Mouse (Mus musculus) bone marrow, adult 2 months (tissue): ENCODE measurements around the gene Amotl1.

ENCODE experiments used
- CTCF ChIP-seq: fragments of 200-500 bp; IDR thresholded peaks from 2 replicates; pipeline ENCODE4 v1.5.1; 2011; ENCODE audit warnings: low read length, control low read depth; ENCODE audit not compliant: control insufficient read depth, insufficient read depth
- POLR2A ChIP-seq: fragments of 200-500 bp; IDR thresholded peaks from 2 replicates; pipeline ENCODE4 v1.6.1; 2011; ENCODE audit warnings: low read depth, mild to moderate bottlenecking, control low read depth, low read length, borderline replicate concordance; ENCODE audit not compliant: control insufficient read depth

DNA sequence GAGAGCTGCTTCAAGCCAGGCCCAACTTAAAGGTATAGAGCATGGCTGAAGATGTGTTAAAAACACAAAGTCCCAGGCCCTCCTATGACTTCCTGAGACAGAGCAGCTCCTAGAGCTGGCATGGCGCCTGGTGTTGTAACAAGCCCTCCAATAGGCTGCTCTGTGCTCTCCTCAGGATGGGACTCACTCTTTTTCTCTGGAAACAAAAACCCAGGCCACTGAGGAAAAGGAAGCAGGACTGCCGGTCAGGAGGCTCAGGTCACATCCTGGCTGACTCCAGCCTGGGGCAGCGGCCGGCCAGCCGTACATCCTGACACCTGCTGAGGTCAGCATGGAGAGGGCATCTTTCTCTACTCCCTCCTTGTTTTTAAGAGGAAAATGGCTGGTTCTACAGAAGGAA, 36.3 kb downstream of the Amotl1 start:
- TF ChIP-seq POLR2A (no peak), CTCF (no peak)
